Mouse (Mus musculus): Measurements from ENCODE around the gene Fam168b.
A peak's percentile ranks its signal among the peaks of the same experiment; 100 is the strongest.

Fam168b gene

DNA sequence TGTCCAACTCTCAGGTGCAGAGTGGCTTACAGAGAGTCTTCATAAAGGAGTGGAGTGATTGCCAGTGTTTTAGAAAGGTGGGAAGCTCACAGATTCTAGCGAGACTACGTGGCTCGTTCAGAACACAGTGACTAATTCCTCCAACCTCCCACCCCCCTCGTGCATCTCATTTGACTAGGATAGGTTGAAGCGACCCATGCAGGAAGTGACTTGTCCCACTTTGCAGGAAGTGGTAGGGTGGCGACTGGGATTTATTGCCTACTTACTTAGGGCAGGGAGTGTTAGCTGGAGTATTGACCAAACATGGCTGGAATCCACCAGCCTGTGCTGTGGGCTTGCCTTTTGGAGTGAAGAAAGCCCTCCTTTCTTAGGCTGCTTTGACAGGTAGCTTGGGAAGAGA, 8.7 kb upstream of the Fam168b start:
- no peak for DNase-seq (ENCODE audit: low read depth, low spot score)

DNA sequence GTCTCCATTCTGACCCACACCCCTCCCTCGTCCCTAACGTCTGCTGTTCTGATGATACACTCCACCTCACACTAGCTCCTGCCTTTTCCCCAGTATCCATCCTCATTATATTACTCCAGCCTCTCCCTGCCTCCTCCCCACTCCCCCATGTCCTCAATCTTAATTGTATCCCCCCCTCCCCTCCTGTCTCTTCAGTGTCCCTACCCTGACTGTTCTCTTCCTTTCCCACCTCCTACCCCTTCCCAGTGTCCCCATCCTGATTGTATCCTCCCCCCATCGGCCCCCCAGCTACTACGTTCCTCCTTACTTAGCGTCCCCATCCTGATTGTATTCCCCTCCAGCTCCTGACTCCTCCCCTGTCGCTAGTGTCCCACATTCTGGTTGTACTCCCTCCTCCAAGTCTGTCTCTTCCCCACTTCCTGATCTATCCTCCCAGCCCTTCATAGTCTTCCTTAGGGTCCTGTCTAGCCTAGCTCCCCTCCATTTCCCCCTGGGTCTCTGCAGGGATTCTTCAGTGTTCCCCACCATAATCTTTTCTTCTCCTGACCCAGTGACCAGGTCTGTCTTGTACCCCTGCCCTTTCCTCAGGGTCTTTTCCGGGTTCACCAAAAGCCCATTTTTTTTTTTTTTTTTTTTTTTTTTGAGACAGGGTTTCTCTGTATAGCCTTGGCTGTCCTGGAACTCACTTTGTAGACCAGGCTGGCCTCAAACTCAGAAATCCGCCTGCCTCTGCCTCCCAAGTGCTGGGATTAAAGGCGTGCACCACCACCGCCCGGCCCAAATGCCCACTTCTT, 7.7 kb upstream of the Fam168b start:
- DNase-seq (ENCODE audit: low read depth, low spot score) = no peak

DNA sequence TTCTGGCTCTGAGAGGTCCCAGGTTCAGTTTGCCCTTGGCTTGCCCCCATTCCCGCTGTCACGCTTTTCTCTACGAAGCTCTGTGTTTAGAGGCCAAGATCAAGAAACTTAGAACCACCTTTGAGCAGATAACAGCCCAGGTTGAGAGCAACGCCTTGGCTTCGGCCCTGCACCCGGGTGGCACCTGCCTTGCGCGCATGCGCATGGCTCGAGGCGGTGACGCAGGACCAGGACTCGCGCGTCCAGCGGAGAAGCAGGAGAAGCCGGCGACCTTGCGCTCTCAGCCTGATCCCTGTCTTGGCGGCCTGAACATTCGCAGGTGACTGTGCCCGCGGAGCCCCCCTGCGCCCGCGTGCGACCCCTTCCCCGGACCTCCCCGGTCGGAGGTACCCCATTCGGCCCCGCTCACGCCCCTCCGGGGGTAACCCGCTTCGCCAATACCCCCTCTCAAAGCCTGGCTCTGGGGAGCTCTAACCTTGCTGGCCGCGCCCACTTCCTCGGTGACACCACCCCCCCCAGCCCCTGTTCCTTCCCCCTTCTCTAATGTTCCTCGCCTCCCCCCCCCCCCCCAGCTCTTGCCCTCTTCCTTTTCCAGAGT, 7.0 kb upstream of the Fam168b start, which contains the start of gene Plekhb2:
Gene Plekhb2 (plus strand): TSS at position 232 of the 598 bp plus-strand sequence.
- peak; percentile 60 for DNase-seq (ENCODE audit: low read depth, low spot score)

DNA sequence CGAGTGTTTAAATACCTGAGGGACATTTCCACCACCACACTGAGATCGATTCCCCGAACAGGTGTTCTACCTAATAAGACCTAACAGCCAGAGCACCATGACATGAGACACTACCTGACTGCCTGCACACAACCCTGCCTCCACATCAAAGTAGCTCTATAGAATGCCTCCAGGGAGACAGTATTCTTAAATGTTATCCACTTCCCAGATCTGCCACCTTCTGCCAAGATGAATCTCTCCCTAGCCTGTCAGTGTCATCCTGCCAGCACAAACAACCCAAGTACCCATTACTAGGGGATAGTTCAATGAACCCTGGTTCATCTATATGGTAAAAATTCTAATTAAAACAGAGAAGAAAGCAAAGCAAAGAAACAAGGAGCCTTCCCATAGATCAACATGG, 4.2 kb upstream of the Fam168b start:
- DNase-seq (ENCODE audit: low read depth, low spot score) = no peak

DNA sequence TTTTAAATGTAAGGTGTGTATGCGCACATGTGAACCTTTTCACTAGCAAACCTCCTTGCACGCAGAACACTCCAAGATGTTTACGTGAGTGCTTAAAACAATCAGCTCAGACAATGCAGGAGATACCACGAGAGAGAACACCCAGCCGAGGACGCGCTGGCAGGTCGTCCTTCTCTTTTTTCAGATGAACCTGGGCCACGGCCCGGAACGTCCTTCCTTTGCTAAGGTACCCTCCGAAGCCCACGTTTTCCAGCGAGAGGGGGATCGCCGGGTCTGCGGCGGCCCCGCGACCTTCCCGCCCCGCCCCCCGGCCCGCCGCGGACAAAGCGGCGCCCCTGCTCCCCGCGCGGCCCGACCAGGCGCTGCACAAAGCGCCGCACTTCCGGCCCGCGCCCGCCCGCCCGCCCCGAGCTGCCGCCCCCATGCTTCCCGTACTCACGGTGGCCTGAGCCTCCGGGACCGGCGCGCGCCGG, 440 bp downstream of the Fam168b start:
- DNase-seq (ENCODE audit: low read depth, low spot score) = no peak

DNA sequence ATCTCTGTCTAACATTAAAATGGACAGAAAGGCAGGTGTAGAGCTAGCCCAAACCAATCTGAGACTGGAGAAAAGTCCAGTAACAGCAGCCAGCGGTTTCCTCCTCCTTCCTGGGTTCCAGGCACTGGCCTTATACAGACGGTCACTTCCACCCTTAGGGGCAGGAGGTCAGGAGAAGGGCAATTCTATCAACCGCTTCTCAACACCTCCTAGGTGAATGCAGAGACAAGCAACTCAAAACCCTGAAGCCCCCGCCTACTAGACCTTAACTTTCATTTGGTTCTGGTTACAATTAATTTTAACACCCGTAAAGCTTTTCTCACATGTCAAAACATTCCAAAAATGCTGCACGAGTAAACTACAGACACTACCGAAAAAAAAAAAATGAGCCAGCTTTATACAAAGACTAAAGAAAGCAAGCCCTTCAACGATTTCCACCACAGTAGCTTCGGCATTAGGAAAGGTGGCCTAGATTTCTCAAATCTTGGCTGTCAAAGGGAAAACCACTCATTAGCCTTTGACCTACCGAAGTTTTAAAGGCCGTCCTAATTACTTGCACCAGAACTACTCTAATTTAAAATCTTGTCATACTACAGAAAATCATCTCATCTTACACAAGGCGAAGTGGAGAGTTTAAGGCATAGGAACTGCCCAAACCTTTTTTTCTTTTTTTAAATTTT, 1.0 kb downstream of the Fam168b start:
- DNase-seq (ENCODE audit: low read depth, low spot score) = no peak

DNA sequence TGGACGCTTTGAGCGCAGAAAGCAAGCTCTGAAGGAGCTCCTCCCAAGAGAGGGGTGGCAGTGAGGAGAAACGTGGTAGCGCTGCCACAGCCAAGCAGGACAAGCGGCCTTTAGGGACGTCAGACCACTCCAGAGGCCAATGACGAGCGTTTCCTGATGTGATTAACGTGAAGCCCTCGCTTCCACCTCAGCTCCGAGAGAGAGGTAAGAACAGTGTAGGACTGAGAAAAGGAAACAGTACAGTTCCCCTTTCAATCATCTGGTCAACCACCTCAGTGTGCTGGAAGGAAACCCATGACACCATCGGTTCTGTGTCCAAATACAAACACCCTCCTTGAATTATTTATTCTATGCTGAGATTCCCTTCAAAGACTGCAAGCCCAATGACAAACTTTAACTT, 3.6 kb downstream of the Fam168b start:
- DNase-seq (ENCODE audit: low read depth, low spot score) = no peak

DNA sequence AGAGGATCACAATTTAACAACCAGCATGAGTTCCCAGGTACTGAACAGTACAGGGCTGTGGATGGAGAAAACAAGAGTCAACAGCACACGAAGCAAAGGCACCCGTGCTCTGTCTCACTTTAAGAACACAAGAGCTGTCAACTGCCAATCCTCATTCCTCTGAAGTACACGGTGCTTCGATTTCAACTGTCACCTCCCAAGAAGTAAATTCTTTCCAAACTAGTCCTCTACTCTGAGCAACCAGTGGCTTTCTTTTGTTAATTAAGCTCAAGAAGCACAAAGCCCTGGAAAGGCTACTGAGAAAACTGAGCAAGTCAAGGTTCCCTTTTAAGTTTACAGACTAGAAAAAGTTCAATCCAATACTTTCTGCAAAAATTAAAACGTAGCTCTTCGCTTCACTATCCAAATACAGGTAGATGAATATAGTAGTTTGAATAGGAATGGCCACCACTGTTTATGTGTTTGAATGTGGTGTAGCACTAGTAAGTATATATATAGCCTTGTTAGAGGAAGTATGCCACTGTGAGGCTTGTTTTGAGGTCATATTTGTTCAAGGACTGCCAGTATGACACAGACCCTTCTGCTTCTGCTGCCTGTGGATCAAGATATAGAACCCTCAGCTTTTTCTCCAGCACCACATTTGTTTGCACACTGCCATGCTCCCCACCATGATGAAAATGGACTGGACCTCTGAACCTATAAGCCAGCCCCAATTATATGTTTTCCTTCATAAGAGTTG, 4.7 kb downstream of the Fam168b start:
- no peak for DNase-seq (ENCODE audit: low read depth, low spot score)

DNA sequence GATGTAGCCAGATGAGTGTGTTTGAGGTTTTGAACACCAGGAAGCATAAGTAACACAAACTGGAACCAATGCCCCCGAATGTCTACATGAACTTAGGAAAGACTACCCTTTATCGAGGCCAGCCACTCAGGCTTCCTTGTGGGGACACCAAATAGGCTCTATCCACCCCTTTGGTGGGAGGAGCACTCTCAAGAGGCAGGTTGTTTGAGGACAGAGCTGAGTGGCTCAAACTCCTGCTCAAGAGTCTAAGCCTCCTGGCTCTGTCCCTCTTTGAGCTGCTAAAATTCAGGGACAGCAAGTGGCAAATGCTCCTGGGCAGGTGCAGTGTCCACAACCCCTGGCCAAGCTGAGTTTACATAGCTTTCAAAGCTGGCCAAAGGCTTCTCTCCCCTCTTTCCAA, 8.0 kb downstream of the Fam168b start:
- no peak for DNase-seq (ENCODE audit: low read depth, low spot score)

DNA sequence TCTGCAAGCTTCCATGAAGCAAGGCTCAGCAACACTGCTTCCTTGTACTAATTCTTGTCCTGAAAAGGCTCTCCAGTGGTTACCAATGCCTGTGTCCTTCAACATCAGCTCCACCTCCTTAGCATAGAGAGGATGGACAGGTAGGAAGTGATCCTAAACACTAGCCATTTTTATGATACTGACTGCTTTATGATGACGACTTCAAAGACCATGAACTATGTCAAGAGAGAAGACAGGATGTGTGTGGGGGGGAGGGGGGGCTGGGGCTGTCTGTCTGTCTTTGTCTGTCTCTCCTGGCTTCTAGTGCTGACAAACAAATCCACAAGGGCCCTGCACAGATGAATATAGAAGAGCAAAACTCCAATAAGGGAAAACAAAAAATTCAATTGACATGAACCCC, 11.5 kb downstream of the Fam168b start:
- DNase-seq (ENCODE audit: low read depth, low spot score) = no peak

DNA sequence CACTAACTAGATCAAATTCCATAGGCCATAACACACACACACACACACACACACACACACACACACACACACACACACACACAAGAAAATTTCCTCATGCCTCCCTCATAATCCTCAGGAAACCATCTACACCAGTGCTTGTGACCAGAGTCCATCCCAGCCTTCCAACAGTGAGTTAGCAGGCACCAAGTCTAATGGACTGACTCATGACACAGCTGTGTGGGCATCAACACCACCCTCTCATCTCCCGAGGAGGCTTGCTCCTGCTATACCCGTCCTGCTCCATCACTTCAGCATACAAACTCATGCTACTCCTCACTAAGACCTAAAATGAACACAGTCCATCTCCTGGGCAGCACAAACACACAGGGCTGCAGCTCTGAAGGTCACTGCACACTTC, 11.9 kb downstream of the Fam168b start:
- DNase-seq (ENCODE audit: low read depth, low spot score) = no peak

DNA sequence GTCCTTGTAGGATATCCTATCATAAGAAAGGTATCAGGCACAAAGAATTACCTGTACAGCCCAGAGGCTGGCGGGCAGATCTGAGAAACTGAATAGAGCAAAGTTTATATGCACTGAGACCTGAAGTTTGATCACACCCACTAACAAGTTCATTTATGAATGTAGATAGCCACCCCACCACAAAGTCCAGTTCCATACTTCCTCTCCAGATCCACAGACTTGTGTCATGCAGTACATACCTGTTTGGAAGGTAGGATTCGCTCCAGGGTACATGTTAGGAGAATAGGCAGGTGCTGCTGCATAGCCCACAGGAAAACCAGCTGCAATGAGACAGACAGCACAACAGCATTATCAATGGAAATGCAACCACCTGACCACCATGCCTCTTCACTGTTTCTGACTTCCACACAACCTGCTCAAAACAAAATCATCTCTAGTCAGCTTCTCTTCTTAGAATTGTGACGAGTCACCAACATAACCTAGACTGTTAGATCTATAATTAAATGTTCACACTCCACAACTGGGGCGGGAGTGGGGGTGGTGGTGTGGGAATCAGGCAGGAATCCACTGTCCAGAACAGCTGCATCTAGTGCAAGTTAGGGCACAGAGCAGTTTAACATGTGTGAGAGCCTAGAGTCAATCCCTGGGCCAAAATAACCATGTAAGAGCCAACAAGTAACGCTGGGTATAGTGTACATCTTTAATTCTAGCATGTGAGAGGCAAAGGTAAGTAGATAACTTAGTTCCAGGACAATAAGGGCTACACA, 14.2 kb downstream of the Fam168b start:
- DNase-seq (ENCODE audit: low read depth, low spot score) = no peak

DNA sequence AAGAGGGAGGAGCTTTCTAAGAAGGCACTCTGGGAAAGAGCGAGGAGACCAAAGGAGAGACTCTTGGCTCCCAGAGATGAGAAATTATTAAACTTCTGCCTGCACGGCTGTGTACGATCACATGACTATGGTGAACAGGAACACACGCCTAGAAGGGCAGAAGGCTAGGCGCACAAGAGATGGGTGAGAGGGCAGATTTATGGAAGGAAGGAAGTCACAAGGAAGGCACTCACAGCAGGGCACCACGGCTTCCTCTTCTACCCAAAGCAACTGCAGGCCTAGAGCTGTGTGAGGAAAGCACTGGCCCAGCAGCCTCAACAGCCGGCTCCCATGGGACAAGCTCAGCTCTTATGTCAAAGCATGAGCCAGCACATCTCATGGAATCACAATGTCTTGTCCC, 15.0 kb downstream of the Fam168b start:
- DNase-seq (ENCODE audit: low read depth, low spot score) = no peak

DNA sequence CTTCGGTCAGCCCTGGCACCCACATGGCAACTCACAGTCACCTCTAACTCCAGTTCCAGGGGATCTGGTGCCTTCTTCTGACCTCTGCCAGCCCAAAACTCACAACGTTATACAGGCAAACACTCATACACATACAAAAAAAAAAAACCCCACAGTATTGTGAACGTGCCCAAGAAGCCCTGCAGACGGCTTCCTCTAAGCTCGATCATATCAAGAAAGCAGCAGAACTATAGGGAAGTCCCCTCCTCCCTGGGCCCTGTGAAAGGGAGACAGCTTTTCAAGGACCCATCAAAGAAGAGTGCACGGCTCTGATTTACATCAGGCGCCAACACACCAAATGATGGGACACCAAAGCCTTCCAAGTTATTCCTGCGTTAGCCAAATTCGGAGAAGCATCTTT, 17.0 kb downstream of the Fam168b start:
- no peak for DNase-seq (ENCODE audit: low read depth, low spot score)

DNA sequence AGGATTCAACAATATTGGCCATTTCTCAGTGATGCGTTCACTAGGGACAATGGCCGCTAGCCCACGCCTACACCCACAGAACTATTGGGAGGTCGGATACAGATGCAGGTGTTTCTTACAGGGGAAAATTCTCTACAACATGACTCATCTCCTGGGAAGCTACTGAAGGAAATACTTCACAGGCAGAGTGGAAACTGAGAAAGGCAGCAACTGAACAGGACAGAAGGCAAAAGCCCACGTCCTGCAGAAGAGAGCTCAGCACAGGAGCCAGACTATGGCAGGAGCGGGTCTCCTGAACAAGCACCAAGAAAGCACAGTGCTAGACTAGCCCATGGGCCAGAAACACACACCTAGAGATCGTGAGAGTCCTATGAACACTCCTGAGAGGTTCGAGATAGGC, 18.7 kb downstream of the Fam168b start:
- DNase-seq (ENCODE audit: low read depth, low spot score) = no peak

DNA sequence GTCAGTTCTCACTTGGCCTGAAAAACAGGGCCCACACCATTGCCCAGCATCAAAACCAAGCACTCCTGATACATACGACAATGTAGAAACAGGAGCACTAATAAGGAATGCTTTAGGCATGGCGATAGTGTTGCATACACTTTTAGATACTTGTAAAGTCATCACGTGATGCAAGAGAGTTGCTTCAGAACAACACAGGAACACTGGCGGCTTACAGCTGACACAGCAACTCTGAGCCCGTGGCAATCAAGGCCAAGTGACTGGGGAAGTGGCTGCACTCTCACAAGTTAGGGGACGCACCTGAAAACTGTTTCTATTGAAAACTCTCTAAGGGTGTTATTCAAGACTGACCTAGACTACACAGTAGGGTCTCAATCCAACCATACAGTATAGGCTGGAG, 19.5 kb downstream of the Fam168b start:
- no peak for DNase-seq (ENCODE audit: low read depth, low spot score)

DNA sequence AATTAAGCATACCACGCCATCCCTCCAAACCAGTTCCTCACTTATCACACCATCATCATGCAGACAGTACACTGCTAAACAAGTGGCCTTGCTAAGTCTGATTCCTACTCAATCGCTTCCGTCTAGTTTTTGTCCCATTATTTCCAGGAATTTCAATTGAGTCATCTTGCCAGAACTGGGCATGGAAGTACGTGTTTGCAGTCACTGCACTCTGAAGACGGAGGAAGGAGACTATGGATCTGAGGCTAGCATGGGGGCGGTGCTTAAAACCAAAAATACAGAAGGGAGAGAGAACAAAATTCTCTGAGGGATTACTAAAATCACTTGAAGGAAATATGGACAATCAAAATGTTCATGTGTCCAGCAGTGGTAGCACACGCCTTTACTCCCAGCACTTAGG, 20.1 kb downstream of the Fam168b start:
- no peak for DNase-seq (ENCODE audit: low read depth, low spot score)

DNA sequence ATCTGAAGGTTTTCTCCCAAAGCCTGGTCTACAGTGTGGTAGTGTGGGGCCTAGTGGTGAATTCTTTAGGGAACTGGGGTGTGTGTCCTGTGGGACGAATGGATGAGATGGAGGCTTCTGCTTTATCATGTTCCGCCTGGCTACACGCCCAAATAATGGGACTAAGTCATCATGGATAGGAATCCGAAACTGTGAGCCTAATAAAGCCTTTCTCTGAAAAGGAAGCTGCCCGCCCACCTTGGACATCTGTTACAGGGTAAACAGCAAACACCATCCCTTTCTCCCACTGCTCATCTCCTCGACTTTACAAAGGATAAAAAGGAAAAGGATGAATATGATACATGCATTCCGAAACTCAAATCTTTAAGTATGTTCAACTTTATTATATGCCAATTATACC, 20.9 kb downstream of the Fam168b start:
- DNase-seq (ENCODE audit: low read depth, low spot score) = no peak

DNA sequence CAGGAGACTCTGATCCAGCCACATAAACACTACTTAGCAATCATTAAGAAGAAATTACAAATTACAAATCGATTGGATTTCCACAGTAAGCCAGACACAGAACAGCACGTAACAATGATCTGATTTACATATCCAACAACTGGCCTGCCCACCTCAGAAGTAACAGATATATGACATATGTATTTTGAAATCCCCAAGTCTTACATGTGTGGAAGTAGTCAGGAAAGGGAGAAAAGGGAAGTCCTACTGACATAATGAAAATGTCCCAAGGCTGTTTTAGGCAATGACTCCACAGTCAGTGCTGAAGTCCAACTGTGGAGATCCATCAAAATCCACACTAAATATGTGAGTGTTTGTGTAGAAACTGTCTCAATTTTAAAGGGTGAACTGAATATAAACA, 21.5 kb downstream of the Fam168b start:
- DNase-seq (ENCODE audit: low read depth, low spot score) = no peak

DNA sequence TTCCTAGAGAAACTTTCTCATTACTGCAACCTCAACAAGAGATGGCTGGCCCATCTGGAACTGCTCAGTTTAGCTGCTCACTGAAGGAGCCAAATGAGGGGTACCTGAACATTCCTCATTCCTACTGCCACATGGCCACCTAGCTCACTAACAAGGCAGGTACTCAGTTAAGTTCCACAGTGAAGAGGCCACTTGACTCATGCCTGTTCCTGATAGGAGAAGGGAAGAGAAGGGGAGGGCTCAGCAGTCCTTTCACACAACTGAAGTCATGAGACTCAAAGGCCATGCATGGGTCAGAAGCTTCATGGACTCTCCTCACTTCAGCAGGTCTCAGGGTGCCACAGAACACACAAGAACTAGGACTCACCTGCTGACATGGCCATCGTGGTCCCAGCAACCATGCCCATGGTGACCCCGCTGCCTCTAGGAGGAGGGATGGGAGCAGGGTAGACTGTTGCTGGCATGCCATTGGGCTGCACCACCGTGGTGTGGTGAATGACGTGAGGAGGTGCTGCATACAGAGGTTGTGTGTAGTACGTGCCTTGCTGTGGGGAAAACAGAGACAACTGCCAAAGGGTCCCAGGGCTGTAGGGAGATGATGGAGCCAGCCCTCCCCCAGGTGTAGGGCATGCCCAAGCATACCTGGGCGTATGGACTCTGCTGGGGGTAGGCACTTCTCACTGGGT, 23.5 kb downstream of the Fam168b start:
- DNase-seq (ENCODE audit: low read depth, low spot score) = no peak

DNA sequence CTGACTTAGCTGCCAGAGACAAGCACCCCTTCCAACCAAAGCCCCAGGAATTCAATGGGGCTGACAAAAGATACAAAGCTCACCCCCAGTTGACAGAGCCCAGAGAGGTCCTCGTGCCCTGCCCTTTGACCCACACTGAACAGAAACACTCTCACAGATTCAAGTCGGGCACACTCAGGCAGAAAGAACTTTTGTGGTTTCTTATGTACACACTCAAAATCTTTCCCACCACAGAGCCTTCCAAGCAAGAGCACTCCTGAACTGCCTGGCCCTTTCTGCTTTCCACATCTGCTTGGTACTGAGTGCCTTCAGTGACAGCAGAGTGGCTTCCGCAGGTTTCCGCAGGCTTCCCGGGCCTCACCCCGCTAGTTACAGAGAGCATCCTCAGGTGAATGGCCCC, 27.0 kb downstream of the Fam168b start:
- DNase-seq (ENCODE audit: low read depth, low spot score) = no peak
